Mouse (Mus musculus) spleen, adult 10 weeks (tissue): Measurements from ENCODE around the gene Cfap74. TPM values are rescaled to one million over a fixed set of nuclear protein-coding genes. Genes with fewer than 3 reads are reported as not detected.

ENCODE experiments used
- polyA plus RNA-seq: library from polyadenylated mRNA; stranded (reverse); fragments of 350-450 nt; fragmentation: Illumina TruSeq; extraction: RNeasy Lipid Tissue Mini Kit (QIAGEN cat#74804); gene quantifications from one replicate; pipeline ENCODE4 v1.2.3, GENCODE M21; 2015; ENCODE audit warnings: low replicate concordance; ENCODE audit not compliant: insufficient read depth

Gene Cfap74
- 1.6 TPM for polyA plus RNA-seq

DNA sequence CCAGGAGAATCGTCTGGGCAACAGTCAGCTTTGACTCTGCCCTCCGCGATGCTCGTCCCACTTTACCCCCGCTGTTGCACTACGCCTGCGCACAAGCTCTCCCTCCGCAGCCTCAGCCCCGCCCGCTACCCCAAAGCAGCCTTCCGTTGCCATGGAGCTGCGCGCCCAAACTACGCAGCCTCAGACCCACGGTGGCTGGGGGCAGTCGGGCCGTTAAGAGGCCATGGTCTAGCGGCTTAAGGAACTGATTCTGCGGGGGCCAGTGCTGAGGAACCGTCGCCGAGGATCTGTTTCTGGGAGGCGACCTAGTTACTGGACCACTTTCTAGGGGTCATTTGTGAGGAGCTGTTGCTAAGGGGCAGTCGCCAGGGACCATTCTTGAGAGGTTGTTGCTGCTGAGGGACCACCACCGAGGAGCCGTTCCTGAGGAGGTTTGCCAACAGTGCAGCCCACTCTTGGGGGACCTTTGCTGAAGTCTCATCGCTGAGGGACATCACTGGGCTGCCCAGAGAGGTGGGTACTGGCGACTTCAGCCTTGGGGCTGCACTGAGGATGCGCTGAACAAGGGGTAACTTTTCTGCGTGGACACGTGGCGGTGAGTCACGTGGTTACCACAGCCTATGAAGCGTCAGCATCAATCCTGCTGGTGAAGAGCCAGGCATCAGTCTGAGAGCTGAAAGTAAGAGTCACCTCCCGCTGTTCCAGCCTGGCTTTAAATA, at the start of gene Cfap74:
Cfap74 (plus strand) TSS at position 133 of the 719 bp plus-strand sequence.

DNA sequence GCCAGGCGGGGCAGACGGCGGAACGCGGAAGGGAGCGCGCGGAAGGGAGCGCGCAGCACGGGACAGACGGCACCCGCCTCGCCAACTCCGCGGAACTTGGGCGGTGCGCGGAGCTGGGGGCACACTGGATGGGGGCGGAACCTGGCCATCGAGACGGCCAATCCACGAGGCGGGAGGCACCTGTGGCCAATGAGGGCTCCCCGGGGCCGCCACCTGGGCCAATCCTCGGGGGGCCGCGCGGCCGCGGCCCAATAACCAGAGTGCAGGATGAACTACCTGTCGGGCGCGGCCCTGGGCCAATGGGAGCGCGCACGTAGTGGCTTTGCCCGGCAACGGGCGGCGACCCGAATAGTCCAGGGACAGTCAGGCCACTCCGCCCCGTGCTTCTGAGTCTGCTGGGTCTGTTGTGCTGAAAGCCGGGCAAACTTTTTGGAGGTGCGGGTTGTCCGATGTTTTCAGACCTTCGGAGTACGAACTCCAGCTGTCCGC, 47.6 kb upstream of the Cfap74 start, which contains the start of gene Prkcz:
Prkcz (minus strand) TSS at position 59 of the 489 bp plus-strand sequence.

GRCm38 (mm10) chr4:155397511-155398221, 11.3 kb upstream of the Cfap74 start, which contains the start of gene Gabrd:
Gene Gabrd, minus strand, starts transcription at chr4:155398112.

DNA sequence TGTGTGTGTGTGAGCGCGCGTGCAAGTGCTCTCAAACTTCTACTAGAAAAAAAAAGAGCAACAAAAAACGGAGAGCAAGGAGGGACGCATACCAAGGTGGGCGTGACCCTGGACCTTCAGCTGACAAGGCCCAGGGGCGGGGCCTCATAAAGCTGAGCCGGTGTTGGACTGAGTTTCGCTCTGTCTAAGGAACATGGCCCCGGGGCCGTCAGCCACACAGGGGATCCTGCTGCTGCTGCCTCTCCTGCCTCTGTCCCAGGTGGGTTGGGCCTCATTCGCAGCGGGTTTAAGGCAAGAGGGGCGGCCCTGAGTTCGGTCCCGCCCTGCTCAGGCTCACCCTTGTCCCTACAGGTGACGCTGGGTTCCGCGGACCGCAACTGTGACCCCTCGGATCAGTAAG, 60.0 kb downstream of the Cfap74 start, which contains the start of gene Tmem52:
Tmem52 (plus strand) TSS at position 163 of the 400 bp plus-strand sequence.

DNA sequence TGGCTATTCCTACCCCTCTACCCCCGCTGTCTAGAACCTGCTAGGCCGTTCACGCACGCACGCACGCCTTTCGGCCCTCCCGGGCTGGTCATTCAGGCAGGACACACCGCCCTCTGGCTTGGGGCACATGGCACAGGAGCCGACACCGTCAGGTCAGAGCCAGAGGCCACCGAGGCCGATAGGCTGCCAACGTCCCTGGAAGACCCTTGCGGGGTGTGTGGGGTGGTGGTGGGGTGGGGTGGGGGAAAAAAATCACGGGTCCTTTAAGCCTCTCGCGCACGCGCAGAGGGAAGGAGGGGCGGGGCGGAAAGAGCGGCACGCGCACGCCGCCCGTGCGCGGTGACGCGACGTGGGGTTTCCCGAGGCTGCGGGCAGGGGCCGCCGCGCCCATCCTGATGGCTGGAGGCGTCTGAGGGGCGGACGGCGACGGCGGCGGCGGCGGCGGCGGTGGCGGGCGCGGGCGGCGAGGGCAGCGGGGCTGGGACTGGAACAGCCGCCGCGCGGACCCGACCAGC, 82.1 kb downstream of the Cfap74 start, which contains the start of gene Gnb1:
Gnb1 (plus strand) TSS at position 372 of the 515 bp plus-strand sequence.

Other genes with a start within 250 kb of the Cfap74 start
- gene Ski, start 186.6 kb upstream of the Cfap74 start, polyA plus RNA-seq, result 31.9 TPM
- gene Faap20, start 159.4 kb upstream of the Cfap74 start, polyA plus RNA-seq, result 26.3 TPM
- 2.2 TPM for gene Prkcz, start 47.8 kb upstream of the Cfap74 start, polyA plus RNA-seq
- 0.12 TPM for gene Gabrd, start 11.1 kb upstream of the Cfap74 start, polyA plus RNA-seq
- not detected for gene Tmem52, start 59.9 kb downstream of the Cfap74 start, polyA plus RNA-seq
- 295 TPM for gene Gnb1, start 82.2 kb downstream of the Cfap74 start, polyA plus RNA-seq
- gene Nadk, start 153.2 kb downstream of the Cfap74 start, polyA plus RNA-seq, result 93.5 TPM
- 17.5 TPM for gene Slc35e2, start 192.2 kb downstream of the Cfap74 start, polyA plus RNA-seq
- gene Cdk11b, start 215.7 kb downstream of the Cfap74 start, polyA plus RNA-seq, result 181 TPM
- gene Gm10563, start 236.2 kb downstream of the Cfap74 start, polyA plus RNA-seq, result not detected
- gene Mmp23, start 244.2 kb downstream of the Cfap74 start, polyA plus RNA-seq, result 16.7 TPM